Mouse (Mus musculus) lung, embryonic 16.5 days (tissue): ENCODE measurements at regions not wholly inside any gene's neighbourhood (a gene's known extent, or its start where the extent isn't known, plus 50 kb on each side); places are given as distances from the start of the nearest gene placed in this dataset.

Experiments used
- ATAC-seq: fragments of 200-750 bp; cut with Nextera tagmentation; 2 replicates; pipeline ENCODE4 v1.8.0; 2017; ENCODE audit warnings: low read depth, mild to moderate bottlenecking, moderate library complexity
- H3K27ac ChIP-seq: fragments of 300-500 bp; sonication (generic); 2 replicates; pipeline ENCODE4 v1.5.1; 2014; ENCODE audit warnings: mild to moderate bottlenecking, control low read depth, low read length
- H3K27me3 ChIP-seq: fragments of 300-500 bp; sonication (generic); 2 replicates; pipeline ENCODE4 v1.6.1; 2014; ENCODE audit warnings: low read depth, low read length, mixed read lengths; ENCODE audit not compliant: control insufficient read depth, insufficient read depth
- H3K36me3 ChIP-seq: fragments of 300-500 bp; sonication (generic); 2 replicates; pipeline ENCODE4 v1.6.1; 2014; ENCODE audit warnings: low read length; ENCODE audit not compliant: control insufficient read depth, insufficient read depth
- H3K4me1 ChIP-seq: fragments of 300-500 bp; sonication (generic); replicated peaks from 2 replicates; pipeline ENCODE4 v1.6.1; 2014; ENCODE audit warnings: low read length, mixed read lengths; ENCODE audit not compliant: control insufficient read depth, insufficient read depth
- H3K4me2 ChIP-seq: fragments of 300-500 bp; sonication (generic); 2 replicates; pipeline ENCODE4 v1.6.1; 2014; ENCODE audit warnings: low read depth, low read length, control low read depth
- H3K4me3 ChIP-seq: fragments of 300-500 bp; sonication (generic); 2 replicates; pipeline ENCODE4 v1.5.1; 2014; ENCODE audit warnings: mild to moderate bottlenecking, low read length, control low read depth
- H3K9ac ChIP-seq: fragments of 300-500 bp; sonication (generic); 2 replicates; pipeline ENCODE4 v1.6.1; 2014; ENCODE audit warnings: low read length, control low read depth
- H3K9me3 ChIP-seq: fragments of 300-500 bp; sonication (generic); 2 replicates; pipeline ENCODE4 v1.6.1; 2016; ENCODE audit warnings: low read length; ENCODE audit not compliant: control insufficient read depth
- WGBS: fragments of 180-500 bp; shearing (Covaris S2); extraction: QIAGEN DNeasy Blood & Tissue Kit; methylation state at CpG from one replicate; pipeline ENCODE4 v1.1.7; 2014; 5-methylcytosine and 5-hydroxymethylcytosine counted together

GRCm38 (mm10) chr5:90049856-90050255 lies 166.7 kb upstream of the Adamts3 start:
- Histone ChIP-seq H3K36me3 (no peaks in the 10 kb centered on the region), H3K4me3 (no peak overlapping the region), H3K9me3 (no peaks in the 10 kb centered on the region), H3K27ac (no peak overlapping the region), H3K27me3 (no peaks in the 10 kb centered on the region), H3K4me2 (no peak overlapping the region), H3K4me1 (no peaks in the 10 kb centered on the region), H3K9ac (no peak overlapping the region)
- ATAC-seq = no peak
- WGBS = 80% methylated on average over 3 of the region's 3 CpGs

- no peak overlapping the region for H3K9ac ChIP-seq
- H3K4me1 ChIP-seq = no peaks in the 10 kb centered on the region
- H3K4me2 ChIP-seq = no peak overlapping the region
- peak; percentile 73 for ATAC-seq
- H3K27ac ChIP-seq = no peak overlapping the region
- WGBS = 32% methylated on average over 4 of the region's 4 CpGs
- no peak overlapping the region for H3K4me3 ChIP-seq
- no peaks in the 10 kb centered on the region for H3K27me3 ChIP-seq
- H3K36me3 ChIP-seq = no peaks in the 10 kb centered on the region
- H3K9me3 ChIP-seq = no peaks in the 10 kb centered on the region
These were observed 159.6 kb upstream of the Adamts3 start for GRCm38 (mm10) chr5:90042781-90043180.

DNA sequence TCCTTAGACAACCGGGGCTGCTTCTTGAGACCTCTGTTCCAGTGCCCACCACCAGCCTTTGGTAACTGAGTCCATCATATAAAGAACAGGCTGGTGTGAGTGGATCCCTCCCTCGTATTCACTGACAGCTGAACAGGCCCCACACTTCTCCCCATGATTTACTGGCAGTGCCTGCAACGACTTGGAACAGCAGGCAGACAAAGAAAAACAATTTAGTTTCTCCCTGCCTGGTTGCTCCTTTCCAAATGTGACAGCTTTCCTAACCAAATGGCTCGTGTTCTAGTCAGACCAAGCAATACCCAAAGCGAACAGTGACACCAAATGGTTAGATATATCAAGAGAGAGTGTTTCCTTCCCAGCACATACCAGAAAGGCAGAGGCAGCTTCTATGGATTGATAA lies 150.0 kb upstream of the Adamts3 start:
- ATAC-seq = peak; percentile 65; the same call in 1 of the 2 replicates

GRCm38 (mm10) chr5:90030737-90031136 lies 147.6 kb upstream of the Adamts3 start:
- 65% methylated on average over 2 of the region's 2 CpGs for WGBS
- H3K4me2 ChIP-seq = no peak overlapping the region
- no peak for ATAC-seq
- H3K4me1 ChIP-seq = no peaks in the 10 kb centered on the region
- H3K27me3 ChIP-seq = no peaks in the 10 kb centered on the region
- H3K9me3 ChIP-seq = no peaks in the 10 kb centered on the region
- H3K9ac ChIP-seq = no peak overlapping the region
- no peak overlapping the region for H3K27ac ChIP-seq
- H3K36me3 ChIP-seq = no peaks in the 10 kb centered on the region
- H3K4me3 ChIP-seq = no peak overlapping the region

More for the DNA sequence above, 150.0 kb upstream of the Adamts3 start:
- H3K27ac ChIP-seq = no peak overlapping the region
- no peaks in the 10 kb centered on the region for H3K36me3 ChIP-seq
- H3K4me3 ChIP-seq = no peak overlapping the region
- no peaks in the 10 kb centered on the region for H3K4me1 ChIP-seq
- no peaks in the 10 kb centered on the region for H3K9me3 ChIP-seq
- 40% methylated on average over 5 of the region's 5 CpGs for WGBS
- no peaks in the 10 kb centered on the region for H3K27me3 ChIP-seq
- no peak overlapping the region for H3K9ac ChIP-seq
- no peak overlapping the region for H3K4me2 ChIP-seq

DNA sequence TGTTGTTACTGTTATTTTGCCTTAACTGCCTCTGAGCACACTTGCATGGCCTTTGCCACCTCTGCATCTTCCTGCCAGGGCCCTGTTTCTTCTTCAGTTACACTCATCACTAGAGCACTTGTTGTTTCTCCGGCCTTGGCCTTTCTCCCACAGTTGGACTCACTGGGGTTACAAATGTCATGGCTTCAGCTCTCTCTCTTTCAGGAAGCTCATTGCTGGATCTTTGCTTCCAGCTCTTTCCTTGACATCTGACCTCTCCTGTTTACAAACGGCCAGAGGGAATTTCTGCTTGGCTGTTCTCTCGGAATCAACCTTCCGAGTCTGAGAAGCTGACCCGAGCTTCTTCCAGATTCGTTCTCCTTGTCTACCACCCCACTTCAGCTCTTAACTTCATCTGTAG lies 146.6 kb upstream of the Adamts3 start:
- Histone ChIP-seq H3K9me3 (no peaks in the 10 kb centered on the region), H3K4me2 (no peak overlapping the region), H3K27ac (no peak overlapping the region), H3K36me3 (no peaks in the 10 kb centered on the region), H3K4me3 (no peak overlapping the region), H3K9ac (no peak overlapping the region), H3K27me3 (no peaks in the 10 kb centered on the region), H3K4me1 (no peaks in the 10 kb centered on the region)
- 19% methylated on average over 6 of the region's 6 CpGs for WGBS
- ATAC-seq = peak; percentile 36

DNA sequence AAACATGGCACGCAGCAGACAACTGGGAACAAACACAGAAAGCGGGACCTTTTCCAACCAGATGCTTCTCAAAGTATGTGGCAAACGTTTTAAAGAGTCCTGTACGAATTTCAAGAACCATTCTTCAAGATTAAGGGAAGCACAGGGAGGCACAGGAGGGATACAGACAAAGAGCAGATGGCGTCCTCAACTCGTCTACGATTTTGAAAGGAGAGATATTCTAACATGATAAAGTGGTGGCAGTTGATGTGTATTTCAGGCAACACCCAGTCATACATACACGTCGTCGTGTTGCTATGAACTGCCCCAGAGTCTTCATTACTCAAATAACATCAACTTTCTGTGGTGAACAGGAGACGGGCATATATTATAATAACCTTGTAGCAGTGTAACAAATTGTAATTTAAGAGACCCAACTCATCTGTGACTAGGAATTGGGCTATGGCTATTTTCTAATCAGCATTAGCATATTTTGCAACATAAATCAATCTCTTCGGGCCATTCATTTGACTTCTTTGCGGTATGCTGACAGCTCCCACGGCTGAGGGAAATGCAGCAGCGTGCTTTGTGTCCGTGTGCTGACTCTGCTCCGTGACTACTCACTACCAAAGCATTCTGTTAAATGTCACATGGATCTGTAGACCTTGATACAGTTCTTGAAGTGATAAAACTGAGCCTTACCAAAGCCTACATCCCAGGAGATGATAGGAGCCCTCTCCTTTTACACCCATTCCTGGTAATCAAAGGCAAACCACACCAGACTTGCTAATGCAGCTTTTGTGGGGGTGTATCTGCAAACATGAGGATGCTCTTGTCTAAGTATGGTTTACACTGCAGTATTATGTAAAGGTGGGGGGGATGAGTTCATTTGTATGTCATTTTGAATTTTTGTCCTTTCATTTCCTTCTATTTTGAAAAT lies 144.0 kb upstream of the Adamts3 start:
- Histone ChIP-seq H3K4me1 (no peaks in the 10 kb centered on the region), H3K4me3 (no peak overlapping the region), H3K27ac (no peak overlapping the region), H3K4me2 (no peak overlapping the region), H3K9ac (no peak overlapping the region), H3K36me3 (no peaks in the 10 kb centered on the region), H3K27me3 (no peaks in the 10 kb centered on the region), H3K9me3 (no peaks in the 10 kb centered on the region)
- WGBS = 42% methylated on average over 17 of the region's 17 CpGs
- ATAC-seq = no peak

GRCm38 (mm10) chr5:90021447-90021846 lies 138.3 kb upstream of the Adamts3 start:
- no peak overlapping the region for H3K9ac ChIP-seq
- ATAC-seq = no peak
- 67% methylated on average over 1 of the region's 1 CpGs for WGBS

GRCm38 (mm10) chr5:90000758-90001157 lies 117.6 kb upstream of the Adamts3 start:
- Histone ChIP-seq H3K4me3 (no peak overlapping the region), H3K36me3 (no peaks in the 10 kb centered on the region), H3K27ac (no peak overlapping the region), H3K9me3 (no peaks in the 10 kb centered on the region), H3K9ac (no peak overlapping the region), H3K27me3 (no peaks in the 10 kb centered on the region), H3K4me2 (0 out of 2 replicates have a peak overlapping the region, but pooled peaks have one; percentile 19), H3K4me1 (no peaks in the 10 kb centered on the region)
- WGBS = 43% methylated on average over 6 of the region's 6 CpGs
- no peak for ATAC-seq

More at GRCm38 (mm10) chr5:90021447-90021846, 138.3 kb upstream of the Adamts3 start:
- Histone ChIP-seq H3K36me3 (no peaks in the 10 kb centered on the region), H3K9me3 (no peaks in the 10 kb centered on the region), H3K4me3 (no peak overlapping the region), H3K4me1 (no peaks in the 10 kb centered on the region), H3K27ac (no peak overlapping the region), H3K4me2 (no peak overlapping the region), H3K27me3 (no peaks in the 10 kb centered on the region)

- H3K9me3 ChIP-seq = no peaks in the 10 kb centered on the region
- H3K4me3 ChIP-seq = no peak overlapping the region
- H3K36me3 ChIP-seq = no peaks in the 10 kb centered on the region
- no peaks in the 10 kb centered on the region for H3K27me3 ChIP-seq
- no peak for ATAC-seq
- no peak overlapping the region for H3K9ac ChIP-seq
- no peak overlapping the region for H3K4me2 ChIP-seq
- H3K4me1 ChIP-seq = no peaks in the 10 kb centered on the region
- 64% methylated on average over 2 of the region's 2 CpGs for WGBS
- H3K27ac ChIP-seq = no peak overlapping the region
These were observed 108.4 kb upstream of the Adamts3 start for GRCm38 (mm10) chr5:89991568-89991967.
